8 mouse cellular contexts compared by ENCODE assay signal in the genomic region with DNA sequence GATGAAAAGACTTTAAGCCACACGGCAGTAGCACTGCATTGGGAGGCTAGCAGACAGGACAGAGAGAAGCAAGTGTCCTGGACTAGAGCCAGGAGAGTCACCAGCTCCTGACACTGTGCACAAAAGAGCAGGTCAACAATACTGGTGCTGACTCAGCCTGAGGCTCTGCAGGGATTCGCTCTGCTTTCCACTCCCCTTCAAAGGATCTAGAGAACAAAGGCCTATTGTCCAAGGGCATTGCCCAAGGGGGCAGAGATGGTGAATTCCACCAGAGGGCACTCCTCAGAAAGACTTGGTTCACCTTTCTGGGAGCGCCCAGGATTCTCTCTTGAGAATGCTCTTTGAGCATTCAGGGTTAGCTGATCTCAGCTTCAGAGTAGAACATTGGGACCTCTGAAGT.
DNase-seq lines count a peak whose midpoint lies in the region; TF ChIP-seq lines count a peak whose summit lies in the region.

No protein-coding gene starts in this region.

- WGBS in small intestine, adult 2 months = 16% methylated on average over 3 of the region's 3 CpGs

- H3K4me1 ChIP-seq in small intestine, adult 2 months (ENCODE audit: control insufficient read depth, insufficient read depth, insufficient read length, low read length) = peaks cover 7% of the 10 kb centered on the region; the same call in 1 of the 2 replicates

- H3K27me3 ChIP-seq in small intestine, adult 2 months (ENCODE audit: control insufficient read depth, insufficient read depth, low read length) = no peaks in the 10 kb centered on the region

- TF ChIP-seq POLR2A in small intestine, adult 2 months (IDR thresholded peaks at IDR 0.05; ENCODE audit: low read depth, low read length) = no peak

- no peak overlapping the region for H3K4me3 ChIP-seq in small intestine, adult 2 months (ENCODE audit: low read depth, low read length)

- peak; percentile 32 to 44 for DNase-seq in left cerebral cortex, adult 9 months (ENCODE audit: low spot score in 2 of 2)
- DNase-seq in left cerebral cortex, postnatal 25 days (ENCODE audit: low spot score in 2 of 2) = no peak
- peak; percentile 96 for DNase-seq in R1 (ENCODE audit: low read depth, low spot score)
- peak; percentile 45 to 54 for DNase-seq in cerebellum, postnatal 14 days
- DNase-seq in induced T-regulatory cell, adult 2 months (ENCODE audit: low read depth) = peak; percentile 37
- DNase-seq in frontal cortex, postnatal 10 days (ENCODE audit: low spot score in 2 of 2) = no peak
- DNase-seq in gastrocnemius, adult 18-20 months (ENCODE audit: low spot score) = no peak

- H3K27ac ChIP-seq in small intestine, adult 2 months (ENCODE audit: insufficient read depth, low read depth, low read length) = no peak overlapping the region

- no peaks in the 10 kb centered on the region for H3K36me3 ChIP-seq in small intestine, adult 2 months (ENCODE audit: control insufficient read depth, insufficient read depth, low read length)

- intact Hi-C loops in left cerebral cortex, postnatal 25 days (cut with DNase I) = no loop called here

- peak; percentile 36; the same call in 1 of the 2 replicates for TF ChIP-seq CTCF in small intestine, adult 2 months (IDR thresholded peaks at IDR 0.05; ENCODE audit: extremely low read depth, insufficient read length, insufficient replicate concordance, low read depth, low read length)

Comparison
In these comparisons a context has a peak if more than half of its experiments do, and no peak if none do; other contexts are left out.
1. DNase-seq: peak in left cerebral cortex, adult 9 months (2 of 2), R1 (single experiment), cerebellum, postnatal 14 days (2 of 2) and induced T-regulatory cell, adult 2 months (single experiment); none in left cerebral cortex, postnatal 25 days (0 of 2), frontal cortex, postnatal 10 days (0 of 2) and gastrocnemius, adult 18-20 months (single experiment).